14 mouse cellular contexts compared by ENCODE assay signal in genomic region chr7:141614329-141614832, GRCm38 (mm10). TPM values are rescaled to one million over a fixed set of nuclear protein-coding genes. Genes with fewer than 3 reads are reported as not detected.
DNase-seq lines count a peak whose midpoint lies in the region; ATAC-seq and TF ChIP-seq lines count a peak whose summit lies in the region.
"Had no signal": no experiment of that assay in that cellular context is flagged by ENCODE, and none has a peak within 500 bp of the region (broad histone marks: within the 10 kb centered on the region; RNA-seq: fewer than 3 reads in every experiment).

No protein-coding gene starts in this region.

- no peak for TF ChIP-seq EP300 in stomach, postnatal 0 days (optimal IDR thresholded peaks at IDR 0.05)

- peaks cover 36% of the 10 kb centered on the region for H3K4me1 ChIP-seq in liver, embryonic 12.5 days
- peaks cover 7% of the 10 kb centered on the region for H3K4me1 ChIP-seq in hindbrain, embryonic 13.5 days (replicated peaks)
- H3K4me1 ChIP-seq in stomach, postnatal 0 days (replicated peaks; ENCODE audit: control insufficient read depth, insufficient read depth): no peaks in the 10 kb centered on the region

- peaks cover 100% of the 10 kb centered on the region for H3K36me3 ChIP-seq in liver, embryonic 12.5 days
- peaks cover 93% of the 10 kb centered on the region for H3K36me3 ChIP-seq in hindbrain, embryonic 13.5 days
- peaks cover 15% of the 10 kb centered on the region for H3K36me3 ChIP-seq in stomach, postnatal 0 days (ENCODE audit: control insufficient read depth, insufficient read depth, low read length)

- DNase-seq in lung, postnatal 36 days: peak; percentile 32
- no peak for DNase-seq in lung, postnatal 14 days
- peak; percentile 59 for DNase-seq in kidney, adult 18-20 months
- DNase-seq in yolk sac, embryonic 10.5 days (ENCODE audit: low spot score): peak; percentile 73
- DNase-seq in cerebellum, postnatal 36 days: no peak
- no peak for DNase-seq in stomach, postnatal 0 days (ENCODE audit: low spot score)
- DNase-seq: adrenal gland, postnatal 25 days; heart, postnatal 14 days had no signal

- WGBS in liver, embryonic 12.5 days (ENCODE audit: insufficient replicate concordance): 33% methylated on average over 5 of the region's 5 CpGs
- 91% methylated on average over 5 of the region's 5 CpGs for WGBS in hindbrain, embryonic 13.5 days
- WGBS in stomach, postnatal 0 days: 72% methylated on average over 5 of the region's 5 CpGs

- no peak for TF ChIP-seq CTCF in stomach, postnatal 0 days (IDR thresholded peaks at IDR 0.05; ENCODE audit: low read depth)

- H3K27me3 ChIP-seq in liver, embryonic 12.5 days (replicated peaks): no peaks in the 10 kb centered on the region
- no peaks in the 10 kb centered on the region for H3K27me3 ChIP-seq in hindbrain, embryonic 13.5 days
- H3K27me3 ChIP-seq in stomach, postnatal 0 days (ENCODE audit: control insufficient read depth, insufficient read depth, low read length): no peaks in the 10 kb centered on the region
- H3K27me3 ChIP-seq: neural tube, embryonic 13.5 days; Patski had no signal

- no peak overlapping the region for H3K4me3 ChIP-seq in liver, embryonic 12.5 days
- H3K4me3 ChIP-seq in hindbrain, embryonic 13.5 days: no peak overlapping the region
- no peak overlapping the region for H3K4me3 ChIP-seq in stomach, postnatal 0 days (ENCODE audit: low read depth, low read length)
- H3K4me3 ChIP-seq: limb, embryonic 10.5 days; neural tube, embryonic 13.5 days had no signal

- peak; percentile 86 for ATAC-seq in liver, embryonic 12.5 days
- ATAC-seq in hindbrain, embryonic 13.5 days (ENCODE audit: low FRiP score): no peak
- no peak for ATAC-seq in stomach, postnatal 0 days (ENCODE audit: low FRiP score, low TSS enrichment)
- ATAC-seq: Patski had no signal

- H3K9me3 ChIP-seq in liver, embryonic 12.5 days (replicated peaks): no peaks in the 10 kb centered on the region
- no peaks in the 10 kb centered on the region for H3K9me3 ChIP-seq in hindbrain, embryonic 13.5 days
- H3K9me3 ChIP-seq in stomach, postnatal 0 days (ENCODE audit: control insufficient read depth, low read length): no peaks in the 10 kb centered on the region
- H3K9me3 ChIP-seq: limb, embryonic 10.5 days; neural tube, embryonic 13.5 days had no signal

- H3K4me2 ChIP-seq in liver, embryonic 12.5 days: peak overlapping the region; percentile 32
- H3K4me2 ChIP-seq in hindbrain, embryonic 13.5 days: no peak overlapping the region
- H3K4me2 ChIP-seq in stomach, postnatal 0 days (replicated peaks; ENCODE audit: low read depth): no peak overlapping the region
- H3K4me2 ChIP-seq: neural tube, embryonic 13.5 days had no signal

- H3K9ac ChIP-seq in liver, embryonic 12.5 days: peak overlapping the region; percentile 22
- no peak overlapping the region for H3K9ac ChIP-seq in hindbrain, embryonic 13.5 days
- H3K9ac ChIP-seq in stomach, postnatal 0 days (ENCODE audit: low read length): no peak overlapping the region
- H3K9ac ChIP-seq: neural tube, embryonic 13.5 days had no signal

- peak overlapping the region; percentile 62 for H3K27ac ChIP-seq in liver, embryonic 12.5 days
- H3K27ac ChIP-seq in hindbrain, embryonic 13.5 days: no peak overlapping the region
- no peak overlapping the region for H3K27ac ChIP-seq in stomach, postnatal 0 days (replicated peaks)
- H3K27ac ChIP-seq: limb, embryonic 10.5 days; neural tube, embryonic 13.5 days had no signal

RNA-seq across cellular contexts. Expression of gene Muc6, which starts 40.7 kb away (rescaled TPM):
- 1.5 and 1.9 TPM in 2 replicates for polyA plus RNA-seq in liver, embryonic 12.5 days (2016; fragmentation: Nextera tagmentation; extraction: Ambion mirVana)
- 0.21 and 0.23 TPM in 2 replicates for polyA plus RNA-seq in hindbrain, embryonic 13.5 days (2015; fragmentation: Nextera tagmentation; extraction: Ambion mirVana)
- polyA plus RNA-seq in stomach, postnatal 0 days (2015; fragmentation: Nextera tagmentation; extraction: Ambion mirVana): 11.3 and 13.6 TPM in 2 replicates
- polyA plus RNA-seq: cortical plate, adult 2 months had no signal

RNA-seq across cellular contexts. Expression of gene Ap2a2, which starts 52.4 kb away (rescaled TPM):
- polyA plus RNA-seq in liver, embryonic 12.5 days (2016; fragmentation: Nextera tagmentation; extraction: Ambion mirVana): 91.6 and 92.0 TPM in 2 replicates
- polyA plus RNA-seq in hindbrain, embryonic 13.5 days (2015; fragmentation: Nextera tagmentation; extraction: Ambion mirVana): 105 and 111 TPM in 2 replicates
- 30.8 and 33.0 TPM in 2 replicates for polyA plus RNA-seq in stomach, postnatal 0 days (2015; fragmentation: Nextera tagmentation; extraction: Ambion mirVana)

Comparison
In these comparisons a context has a peak if more than half of its experiments do, and no peak if none do; other contexts are left out.
1. DNase-seq: peak in lung, postnatal 36 days (single experiment), kidney, adult 18-20 months (single experiment) and yolk sac, embryonic 10.5 days (single experiment); none in lung, postnatal 14 days (single experiment), cerebellum, postnatal 36 days (0 of 2) and stomach, postnatal 0 days (single experiment).